Mouse (Mus musculus) heart, postnatal 0 days (tissue): ENCODE measurements around the gene Cyp4a31.

Experiments
- CTCF ChIP-seq: IDR thresholded peaks from 2 replicates; pipeline ENCODE4 v1.5.1; 2016; ENCODE audit warnings: antibody characterized with exemption, control low read depth, low read depth
- EP300 ChIP-seq: IDR thresholded peaks from 2 replicates; pipeline ENCODE4 v1.6.1; 2016; ENCODE audit warnings: antibody characterized with exemption, low read depth

DNA sequence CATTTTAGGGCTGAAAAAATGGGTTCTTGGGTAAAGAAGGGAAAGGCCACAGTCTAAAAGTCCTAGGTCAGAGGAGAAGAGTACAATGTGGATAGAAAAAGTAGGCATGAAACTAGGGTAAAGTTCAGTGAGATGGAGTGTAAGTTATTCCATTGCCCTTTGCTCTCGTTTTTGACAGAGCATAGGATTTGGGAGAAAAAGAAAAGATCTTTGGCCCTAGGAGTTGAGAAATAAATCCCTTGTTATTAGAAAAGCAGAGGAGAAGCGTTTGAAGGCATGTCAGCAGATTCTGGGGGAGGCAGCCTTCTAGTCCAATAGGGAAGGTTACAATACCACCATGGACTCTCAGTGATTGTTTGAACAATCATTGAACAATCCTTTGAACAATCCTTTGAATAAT, 7.9 kb upstream of the Cyp4a31 start:
- TF ChIP-seq CTCF (no peak), EP300 (no peak)
